11 mouse cellular contexts compared by ENCODE assay signal in the genomic region with DNA sequence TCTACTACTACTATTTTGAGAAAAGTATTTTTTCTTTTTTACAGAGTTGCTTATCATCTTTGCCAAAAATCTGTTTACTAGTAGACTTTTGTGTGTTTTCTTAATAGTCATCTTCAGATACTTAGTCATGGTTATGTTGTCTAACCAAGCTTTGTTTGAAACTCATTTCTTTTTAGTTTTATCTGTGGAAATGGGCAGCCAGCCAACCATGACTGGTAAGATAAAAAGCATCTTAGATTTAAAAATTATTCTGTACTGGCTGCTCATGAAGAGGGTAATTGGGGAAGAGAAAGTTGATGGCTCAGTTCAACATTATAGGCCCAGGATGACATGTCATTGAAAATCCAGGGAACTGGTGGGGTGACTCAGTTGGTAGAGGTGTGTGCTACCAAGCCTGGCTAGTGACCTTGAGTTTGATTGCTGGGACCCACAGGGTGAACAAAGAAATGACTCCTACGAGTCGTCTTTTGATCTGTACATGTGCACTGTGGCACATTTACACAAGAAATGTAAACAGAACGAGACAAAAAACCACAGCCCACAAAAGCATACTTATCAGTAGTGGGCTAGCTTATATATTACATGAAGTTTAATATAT. TPM values are rescaled to one million over a fixed set of nuclear protein-coding genes. Genes with fewer than 3 reads are reported as not detected.
DNase-seq lines count a peak whose midpoint lies in the region; ATAC-seq and TF ChIP-seq lines count a peak whose summit lies in the region.
"Had no signal": no experiment of that assay in that cellular context is flagged by ENCODE, and none has a peak within 500 bp of the region (broad histone marks: within the 10 kb centered on the region; RNA-seq: fewer than 3 reads in every experiment).

No protein-coding gene starts in this region.

- H3K9ac ChIP-seq in heart, postnatal 0 days (replicated peaks; ENCODE audit: low read depth, low read length) = no peak overlapping the region
- no peak overlapping the region for H3K9ac ChIP-seq in stomach, embryonic 14.5 days (replicated peaks; ENCODE audit: low read depth, low read length)

- H3K27ac ChIP-seq in heart, postnatal 0 days (ENCODE audit: low read depth) = peak overlapping the region; percentile 64
- peak overlapping the region; percentile 33; the same call in 1 of the 2 replicates for H3K27ac ChIP-seq in stomach, embryonic 14.5 days (ENCODE audit: low read length)

- no peaks in the 10 kb centered on the region for H3K27me3 ChIP-seq in heart, postnatal 0 days (ENCODE audit: control insufficient read depth, insufficient read depth, low read length)
- H3K27me3 ChIP-seq in G1E (ENCODE audit: insufficient read depth, low read length) = no peaks in the 10 kb centered on the region
- H3K27me3 ChIP-seq in stomach, embryonic 14.5 days (ENCODE audit: control insufficient read depth, insufficient read depth, low read length) = no peaks in the 10 kb centered on the region

- H3K4me2 ChIP-seq in heart, postnatal 0 days (ENCODE audit: low read depth, low read length) = peak overlapping the region; percentile 30
- H3K4me2 ChIP-seq in stomach, embryonic 14.5 days (replicated peaks; ENCODE audit: low read depth, low read length) = no peak overlapping the region

- no peaks in the 10 kb centered on the region for H3K9me3 ChIP-seq in heart, postnatal 0 days (replicated peaks; ENCODE audit: control insufficient read depth, low read length)
- H3K9me3 ChIP-seq in G1E (replicated peaks) = no peaks in the 10 kb centered on the region
- no peaks in the 10 kb centered on the region for H3K9me3 ChIP-seq in stomach, embryonic 14.5 days (ENCODE audit: control insufficient read depth, low read depth, low read length)

- DNase-seq in heart, postnatal 0 days (ENCODE audit: low spot score) = no peak
- no peak for DNase-seq in heart, adult 9 months (ENCODE audit: low spot score in 2 of 2)
- no peak for DNase-seq in G1E (ENCODE audit: low spot score)
- no peak for DNase-seq in kidney, postnatal 4 days
- DNase-seq in thymus, adult 18-20 months = no peak
- DNase-seq: cerebellum, adult 8-10 months; lung, postnatal 10 days; right cerebral cortex, postnatal 4 days; thymus, postnatal 25 days had no signal

- TF ChIP-seq EP300 in heart, postnatal 0 days (IDR thresholded peaks at IDR 0.05; ENCODE audit: low read depth) = no peak

- H3K36me3 ChIP-seq in heart, postnatal 0 days (replicated peaks; ENCODE audit: control insufficient read depth, insufficient read depth, low read length) = no peaks in the 10 kb centered on the region
- H3K36me3 ChIP-seq in G1E (replicated peaks) = peaks cover 3% of the 10 kb centered on the region
- no peaks in the 10 kb centered on the region for H3K36me3 ChIP-seq in stomach, embryonic 14.5 days (ENCODE audit: control insufficient read depth, insufficient read depth, low read length)

- H3K4me1 ChIP-seq in heart, postnatal 0 days (ENCODE audit: control insufficient read depth, insufficient read depth) = peaks cover 18% of the 10 kb centered on the region
- peaks cover 45% of the 10 kb centered on the region for H3K4me1 ChIP-seq in G1E (ENCODE audit: insufficient read depth, low read depth, low read length)
- peaks cover 22% of the 10 kb centered on the region for H3K4me1 ChIP-seq in stomach, embryonic 14.5 days (ENCODE audit: control insufficient read depth, insufficient read depth, low read length)

- no peak overlapping the region for H3K4me3 ChIP-seq in heart, postnatal 0 days (ENCODE audit: low read depth, low read length)
- no peak overlapping the region for H3K4me3 ChIP-seq in G1E (ENCODE audit: low read depth, low read length)
- no peak overlapping the region for H3K4me3 ChIP-seq in stomach, embryonic 14.5 days (ENCODE audit: low read depth, low read length)

- WGBS in heart, postnatal 0 days = 24% methylated on average over 3 of the region's 3 CpGs
- WGBS in stomach, embryonic 14.5 days = 10% methylated on average over 3 of the region's 3 CpGs

- no peak for TF ChIP-seq CTCF in heart, postnatal 0 days (IDR thresholded peaks at IDR 0.05; ENCODE audit: low read depth)
- TF ChIP-seq CTCF in G1E (IDR thresholded peaks at IDR 0.05; ENCODE audit: low read depth, low read length) = no peak

- ATAC-seq in heart, postnatal 0 days (ENCODE audit: insufficient read depth, low read depth) = no peak
- 0 out of 2 replicates have a peak, but pooled peaks have one; percentile 22 for ATAC-seq in G1E (ENCODE audit: extremely low read depth, insufficient number of reproducible peaks, low FRiP score, poor library complexity, severe bottlenecking)
- peak; percentile 53 for ATAC-seq in inflammation-experienced regulatory T-cells, adult 6 months
- ATAC-seq in stomach, embryonic 14.5 days (ENCODE audit: insufficient number of reproducible peaks, insufficient read depth, low FRiP score, low read depth) = peak; percentile 83

RNA-seq across cellular contexts. Expression of a gene that starts 6.0 kb away (rescaled TPM):
- total RNA-seq in heart, postnatal 0 days (2014; rRNA removed; ENCODE audit: low replicate concordance) = 49.2 and 50.6 TPM in 2 replicates
- 22.8 and 24.6 TPM in 2 replicates for polyA plus RNA-seq in heart, postnatal 0 days (2015; fragmentation: Nextera tagmentation; extraction: Ambion mirVana)
- total RNA-seq in G1E (2014; fragmentation: Nextera tagmentation) (78.0 and 78.8 TPM in 2 replicates), G1E (2017) (46.1 and 59.7 TPM in 2 replicates)
- polyA plus RNA-seq in G1E (2012) = 3.1 and 3.5 TPM in 2 replicates
- polyA plus RNA-seq in inflammation-experienced regulatory T-cells, adult 6 months (2017; shearing (Covaris generic)) = 10 to 100 TPM; 12.8 to 16.2 (median 15.6) TPM
- polyA plus RNA-seq in stomach, embryonic 14.5 days (2014; fragmentation: Nextera tagmentation; extraction: Ambion mirVana) = 25.5 and 25.8 TPM in 2 replicates
